Mouse (Mus musculus): ENCODE measurements at regions not wholly inside any gene's neighbourhood (a gene's known extent, or its start where the extent isn't known, plus 50 kb on each side); places are given as distances from the start of the nearest gene placed in this dataset.
A peak's percentile ranks its signal among the peaks of the same experiment; 100 is the strongest.

DNA sequence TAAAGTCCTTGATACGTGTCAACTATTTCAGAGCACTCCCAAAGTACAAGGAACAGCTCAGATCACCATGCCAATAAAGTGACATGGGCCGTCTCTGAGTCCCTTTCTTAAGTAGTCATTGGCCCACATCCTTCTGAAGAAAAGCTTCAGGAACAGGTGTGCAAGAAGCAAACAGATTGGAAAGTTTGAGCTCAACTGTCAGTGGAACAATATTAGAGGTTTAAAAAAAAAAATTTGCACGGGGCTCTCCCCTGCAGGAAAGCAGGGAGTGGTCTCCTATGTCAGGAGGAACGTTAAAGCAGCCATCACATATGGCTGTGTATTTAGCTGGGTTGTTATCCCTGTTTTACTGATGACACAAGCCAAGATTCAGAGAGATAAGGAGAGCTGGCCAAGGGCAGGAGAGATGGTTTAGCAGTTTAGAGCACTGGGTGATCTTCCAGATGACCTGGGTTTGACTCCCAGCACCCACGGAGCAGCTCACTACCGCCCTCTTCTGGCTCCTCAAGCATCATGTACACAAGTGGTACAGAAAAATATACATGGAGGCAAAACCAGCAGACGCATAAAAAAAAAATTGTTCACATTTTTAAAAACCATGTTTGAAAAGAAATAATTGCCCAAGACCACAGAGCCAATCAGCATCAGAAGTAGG is 318.3 kb upstream of the Clint1 start:
- DNase-seq (ENCODE audit: low spot score), result no peak

DNA sequence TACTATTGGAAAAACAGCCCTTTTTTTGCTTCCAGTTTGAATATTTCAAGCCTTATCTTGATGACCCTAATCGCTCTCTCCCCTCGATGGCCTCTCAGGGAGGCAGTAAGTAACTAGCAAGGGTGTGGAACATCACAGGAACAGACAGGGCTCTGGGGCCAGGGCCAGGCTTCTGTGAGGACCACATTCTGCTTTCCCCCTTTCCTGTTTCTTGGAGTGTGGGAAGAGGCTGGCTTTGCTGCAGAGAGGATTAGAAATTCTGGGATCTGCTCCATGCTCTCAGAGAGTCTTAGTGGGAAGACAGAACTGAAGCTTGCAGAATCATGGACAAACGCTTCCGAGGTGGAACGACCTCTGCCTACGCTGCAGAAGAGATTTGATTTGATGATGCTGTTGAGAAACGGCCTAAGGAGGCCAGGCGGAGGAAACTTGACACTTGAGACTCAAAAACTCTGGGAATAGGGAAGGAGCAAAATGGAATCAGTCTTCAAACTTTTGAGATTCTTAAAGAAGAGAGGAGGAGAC is 316.3 kb upstream of the Clint1 start:
- no peak for DNase-seq (ENCODE audit: low spot score)

DNA sequence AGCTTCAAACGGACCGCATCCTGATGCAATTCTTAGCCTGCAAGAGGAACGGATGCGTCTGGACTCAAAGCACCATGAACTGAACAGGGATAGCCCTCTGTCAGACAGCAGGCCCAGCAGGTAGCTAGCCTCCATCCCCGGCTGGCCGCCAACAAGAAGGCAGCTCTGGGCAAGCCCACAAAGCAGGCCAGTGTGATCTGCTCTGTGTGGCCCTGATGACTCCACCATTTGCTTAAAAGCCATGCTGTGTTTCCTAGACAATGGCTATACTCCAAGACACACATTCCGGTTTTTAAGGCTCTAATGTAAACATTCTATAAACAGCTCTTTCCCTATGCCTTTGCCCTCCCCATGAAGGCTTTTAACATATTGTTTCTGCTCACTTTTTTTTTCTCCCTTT is 313.8 kb upstream of the Clint1 start:
- no peak for DNase-seq (ENCODE audit: low spot score)

DNA sequence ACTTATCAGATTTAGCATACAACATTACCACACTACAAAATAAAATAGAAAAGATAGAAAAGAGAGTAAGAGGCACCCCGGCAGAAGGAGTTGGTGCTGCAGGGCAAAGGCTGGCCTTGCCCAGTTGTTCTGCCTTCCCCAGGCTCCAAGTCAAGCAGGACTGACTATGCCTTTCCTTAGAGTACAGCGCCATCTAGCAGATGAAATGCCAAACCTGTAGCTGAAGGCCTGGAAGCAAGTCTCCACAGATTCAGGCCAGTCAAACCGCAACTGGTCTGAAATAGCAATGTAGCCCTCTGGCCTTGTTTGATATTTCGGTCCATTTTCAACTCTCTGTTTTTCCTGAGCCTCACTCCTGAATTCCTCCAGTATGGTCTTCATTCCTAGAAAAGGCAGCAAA is 312.4 kb upstream of the Clint1 start:
- peak; percentile 63 for DNase-seq (ENCODE audit: low spot score)

DNA sequence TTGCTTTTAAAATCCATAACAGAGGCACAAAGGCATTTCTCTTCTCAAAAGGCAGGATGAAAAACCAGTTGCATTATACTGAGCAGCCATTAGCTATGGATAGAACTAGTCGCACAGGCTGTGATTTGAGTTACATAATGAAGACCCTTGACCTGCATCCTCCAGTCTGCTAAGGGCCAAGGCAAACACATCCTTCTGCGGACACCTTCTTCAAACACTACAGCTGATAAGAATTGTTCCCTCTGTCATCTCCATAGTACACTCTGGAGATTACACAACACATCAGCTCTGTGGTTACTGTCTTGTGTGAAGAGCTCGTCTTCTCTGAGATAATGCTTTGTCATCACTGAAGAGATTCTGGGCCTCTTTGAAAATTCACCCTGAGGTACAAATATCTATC is 307.3 kb upstream of the Clint1 start:
- no peak for DNase-seq (ENCODE audit: low spot score)

DNA sequence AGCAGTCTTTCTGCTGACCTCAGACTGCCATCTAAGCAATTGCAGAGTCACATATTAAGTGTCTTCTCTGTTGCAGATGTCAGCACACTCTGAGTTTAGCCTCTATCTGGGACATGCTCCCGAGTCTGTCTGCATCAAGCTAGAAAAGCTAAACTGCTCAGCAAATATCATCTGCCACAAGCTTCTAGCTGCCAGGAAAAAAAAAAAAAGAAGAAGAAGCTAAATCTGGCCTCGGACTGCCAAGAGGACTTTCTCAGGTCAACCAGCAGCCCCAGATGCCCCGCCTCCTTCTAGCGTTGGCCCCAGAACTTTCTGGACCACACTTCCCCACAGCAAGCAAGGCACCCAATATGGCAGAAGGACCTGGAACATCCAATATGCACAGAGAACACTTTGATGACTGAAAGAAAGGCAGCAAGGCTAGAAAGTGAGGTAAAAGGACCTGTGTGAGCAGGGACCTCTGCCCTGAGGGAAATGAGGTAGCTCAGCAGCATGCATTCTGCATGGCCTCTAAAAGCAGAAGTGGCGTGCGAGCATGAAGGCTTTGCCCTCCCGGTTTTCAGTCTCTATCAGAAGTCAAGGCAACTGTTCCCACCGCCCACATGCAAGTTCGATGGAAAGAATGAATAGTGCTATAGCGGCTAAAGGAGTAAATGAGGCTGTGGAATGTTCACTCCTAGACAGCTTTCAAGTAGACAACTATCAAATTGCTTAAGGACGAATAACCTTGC is 305.8 kb upstream of the Clint1 start:
- no peak for DNase-seq (ENCODE audit: low spot score)

DNA sequence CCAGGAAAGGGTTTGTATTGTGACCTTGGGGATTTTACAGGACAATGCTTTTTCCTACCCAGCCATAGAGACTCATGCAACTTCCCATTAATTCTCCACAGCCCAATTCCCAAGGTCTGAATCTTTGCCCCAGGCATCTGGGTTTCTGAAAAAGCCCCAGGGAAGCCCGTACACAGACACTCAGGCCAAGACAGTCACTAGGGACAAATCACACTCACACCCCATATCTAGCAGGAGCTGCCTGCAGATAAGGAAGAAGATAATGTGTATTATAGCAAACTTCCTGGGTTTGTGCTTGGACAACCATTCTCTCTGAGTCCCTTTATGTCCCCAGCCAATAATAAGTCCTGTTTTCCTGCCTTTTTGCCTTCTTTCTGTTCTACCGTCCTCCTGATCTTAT is 305.0 kb upstream of the Clint1 start:
- DNase-seq (ENCODE audit: low spot score), result no peak

DNA sequence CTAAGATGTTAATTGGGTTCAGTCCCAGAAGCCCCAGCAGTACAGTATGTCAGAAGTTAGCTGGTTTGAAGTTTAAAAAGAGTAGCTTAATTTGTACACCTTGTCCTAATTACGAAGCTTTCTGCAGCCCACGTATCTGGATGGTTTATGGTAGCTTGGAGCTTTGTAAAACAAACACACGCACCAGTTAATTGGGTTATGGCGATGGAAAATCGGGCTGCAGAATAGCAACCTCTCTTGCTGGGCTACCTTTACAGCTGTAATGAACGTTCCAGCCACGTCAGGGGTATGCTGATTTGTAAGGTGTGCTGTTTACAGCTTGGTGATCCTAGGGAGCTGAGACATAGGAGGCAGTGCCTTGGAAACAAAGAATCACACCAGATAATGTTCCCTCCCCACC is 301.5 kb upstream of the Clint1 start:
- DNase-seq (ENCODE audit: low spot score), result no peak

DNA sequence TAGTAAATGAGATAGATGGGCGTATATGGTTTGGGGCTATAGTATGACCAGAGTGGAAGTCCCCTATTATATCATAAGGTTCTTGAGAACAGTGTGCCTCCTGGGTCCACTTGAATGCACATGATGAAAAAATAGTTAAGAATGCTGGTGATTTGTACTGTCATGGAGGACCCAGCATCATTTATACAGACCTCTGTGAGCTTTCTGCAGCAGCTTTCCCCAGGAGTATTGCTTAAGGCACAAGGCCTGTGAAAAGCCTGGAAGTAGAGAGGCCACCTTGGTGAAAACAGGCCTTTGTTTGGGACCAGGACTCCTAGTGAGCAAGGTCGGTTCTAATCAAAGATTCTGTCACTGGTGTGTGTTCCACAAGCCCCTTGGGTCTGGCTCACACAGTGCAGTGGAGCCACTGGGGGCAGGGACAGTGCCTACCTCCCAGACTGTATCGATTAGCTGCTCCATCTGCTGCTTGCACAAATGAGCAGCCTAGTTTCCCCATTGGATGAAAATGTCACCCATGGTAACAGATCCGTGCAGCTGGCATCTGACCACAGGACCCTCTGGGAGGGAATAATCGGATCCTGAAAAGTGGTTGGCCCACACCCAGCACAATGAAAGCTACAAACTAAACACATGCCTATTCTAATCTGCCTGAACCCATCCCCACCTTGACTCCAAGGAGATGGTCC is 274.2 kb upstream of the Clint1 start:
- DNase-seq (ENCODE audit: low spot score), result no peak

DNA sequence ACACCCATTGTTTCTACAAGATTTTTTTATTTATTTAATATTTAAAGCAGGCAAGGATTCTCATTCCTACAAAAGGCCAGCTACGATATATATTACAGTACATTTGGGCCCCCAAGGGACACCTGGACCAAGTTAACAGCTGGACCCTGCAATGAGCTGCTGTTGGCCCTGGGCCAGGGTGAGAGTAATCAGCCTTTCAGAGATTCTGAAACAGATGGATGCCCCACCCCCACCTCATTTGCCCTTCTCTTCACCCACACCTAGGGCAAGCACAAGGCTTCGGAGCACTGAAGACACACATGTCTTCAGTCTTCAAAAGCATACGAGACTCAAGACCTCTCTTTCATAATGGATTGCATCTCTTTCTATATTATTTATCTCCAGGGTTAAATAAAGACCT is 259.5 kb upstream of the Clint1 start:
- DNase-seq (ENCODE audit: low spot score), result no peak

DNA sequence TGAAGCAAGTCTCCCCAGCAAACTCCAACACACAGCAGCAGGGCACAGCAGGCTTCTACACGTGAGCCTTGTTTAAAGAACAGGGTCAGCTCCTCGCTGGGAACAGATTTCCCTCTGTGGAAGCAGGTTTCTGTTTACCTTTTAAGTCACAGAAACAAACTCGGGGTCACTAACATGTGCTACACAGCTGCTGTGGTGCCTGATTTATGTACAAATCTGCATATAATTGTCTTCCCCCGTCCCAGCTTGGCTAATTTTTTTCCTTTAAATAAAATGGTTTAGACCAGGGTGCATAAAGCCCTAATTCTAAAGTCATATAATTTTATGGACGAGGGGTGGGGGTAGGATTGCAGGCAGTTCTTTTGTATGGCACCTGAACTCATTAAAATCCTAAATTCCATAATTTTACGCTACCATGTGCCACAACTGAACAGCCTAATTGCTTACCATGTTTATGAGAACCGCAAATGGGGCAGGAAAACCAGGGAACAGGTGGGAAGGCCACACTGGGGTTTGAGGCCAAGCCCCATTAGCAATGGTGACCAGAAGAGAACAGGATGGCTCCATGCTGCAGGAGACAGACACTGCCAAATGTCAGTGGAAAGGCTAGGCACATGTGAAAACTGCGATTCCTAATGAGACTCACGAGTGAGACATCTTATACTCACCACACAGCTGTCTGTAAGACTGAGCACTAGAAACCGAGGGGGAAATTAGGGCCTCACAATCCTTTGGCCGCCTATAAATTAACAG is 258.8 kb upstream of the Clint1 start:
- no peak for DNase-seq (ENCODE audit: low spot score)

DNA sequence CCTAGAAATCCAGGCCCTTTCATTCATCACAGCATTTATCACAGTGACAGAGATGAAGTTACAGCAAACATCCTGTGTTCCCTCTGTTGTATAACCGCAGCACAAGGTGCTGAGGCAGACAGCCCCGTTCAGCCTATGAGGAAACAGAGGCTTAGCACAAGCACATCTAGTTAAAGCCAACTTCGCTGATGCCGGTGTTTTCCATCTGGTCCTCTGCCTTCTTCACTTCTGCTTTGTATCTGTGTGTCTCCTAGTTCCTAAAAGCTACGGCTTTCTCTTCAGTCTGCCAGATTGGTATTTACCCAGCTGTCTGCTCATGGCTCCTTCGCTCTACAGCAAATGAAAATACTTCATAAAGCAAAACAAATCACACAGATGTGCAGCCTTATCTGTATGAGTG is 256.5 kb upstream of the Clint1 start:
- DNase-seq (ENCODE audit: low spot score), result no peak

DNA sequence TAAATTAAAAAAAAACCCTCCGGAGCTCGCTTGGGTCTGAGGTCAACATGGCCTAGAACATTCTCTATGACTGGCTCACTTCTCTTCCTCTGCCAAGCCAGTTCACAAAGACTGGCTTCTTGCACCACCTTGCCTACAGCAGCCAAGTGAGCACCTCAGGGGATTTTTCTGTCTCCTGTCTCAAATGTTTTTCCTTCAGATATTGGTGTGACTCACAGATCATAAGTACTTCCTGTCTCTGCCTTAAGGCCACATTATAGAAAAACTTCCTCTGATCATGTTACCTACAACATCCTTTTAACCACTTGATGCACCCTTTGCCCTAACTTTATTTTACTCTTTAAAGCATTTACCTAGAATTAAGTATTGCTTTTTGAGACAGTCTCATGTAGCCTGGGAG is 230.0 kb upstream of the Clint1 start:
- no peak for DNase-seq (ENCODE audit: low spot score)

DNA sequence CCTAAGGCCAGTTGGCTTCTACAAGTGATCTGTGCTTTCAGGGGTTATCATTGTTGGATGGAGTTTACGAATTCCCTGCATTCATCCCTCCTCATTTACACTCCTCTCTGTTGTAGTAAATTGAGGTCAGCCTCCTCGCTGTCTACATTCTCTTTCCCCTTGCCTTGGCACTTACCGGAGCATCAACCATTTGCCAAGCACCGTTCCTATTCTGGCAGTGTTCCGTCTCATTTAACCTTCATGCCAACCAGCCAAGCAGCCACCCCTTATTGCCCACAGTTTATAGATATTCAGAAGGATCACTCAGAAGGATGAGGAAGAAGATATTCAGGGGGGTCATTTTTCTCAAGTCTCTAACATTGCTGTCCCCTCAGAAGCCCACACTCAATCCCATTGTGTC is 229.2 kb upstream of the Clint1 start:
- no peak for DNase-seq (ENCODE audit: low spot score)

DNA sequence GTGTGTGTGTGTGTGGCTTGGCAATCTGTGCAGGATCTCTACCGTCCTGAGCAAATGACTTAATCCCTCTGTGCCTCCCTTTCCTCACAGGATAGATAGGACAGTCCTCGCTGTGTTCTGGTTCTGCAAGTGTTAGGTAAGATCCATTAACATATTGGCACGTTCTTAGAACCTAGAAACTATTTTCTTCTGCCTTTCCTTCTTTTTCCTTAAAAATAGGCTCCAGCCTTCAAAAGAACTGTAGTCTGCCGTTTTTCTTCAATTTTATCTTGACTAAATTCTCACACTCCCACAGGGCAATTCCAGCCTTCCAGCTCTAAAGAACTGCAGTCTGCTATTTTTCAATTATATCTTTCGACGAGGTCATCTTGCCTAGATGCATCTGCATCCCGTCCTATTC is 227.6 kb upstream of the Clint1 start:
- DNase-seq (ENCODE audit: low spot score), result no peak

DNA sequence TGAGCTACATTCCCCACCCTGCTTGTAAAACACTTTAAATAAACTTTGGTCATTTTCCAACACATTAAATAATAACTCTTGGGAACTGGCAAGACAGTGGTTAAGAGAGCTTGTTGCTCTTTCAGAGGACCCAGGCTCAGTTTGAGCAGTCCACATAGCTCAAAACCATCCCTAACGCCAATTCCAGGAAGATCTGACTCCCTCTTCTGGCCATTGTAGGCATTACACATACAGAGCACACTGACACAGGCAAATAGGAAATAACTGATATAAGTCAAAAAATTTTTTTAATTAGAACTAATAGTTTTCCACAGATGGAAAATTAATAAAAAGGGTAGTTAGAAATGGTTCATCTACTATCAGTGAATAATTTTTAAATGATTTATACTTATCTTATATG is 222.6 kb upstream of the Clint1 start:
- no peak for DNase-seq (ENCODE audit: low spot score)

DNA sequence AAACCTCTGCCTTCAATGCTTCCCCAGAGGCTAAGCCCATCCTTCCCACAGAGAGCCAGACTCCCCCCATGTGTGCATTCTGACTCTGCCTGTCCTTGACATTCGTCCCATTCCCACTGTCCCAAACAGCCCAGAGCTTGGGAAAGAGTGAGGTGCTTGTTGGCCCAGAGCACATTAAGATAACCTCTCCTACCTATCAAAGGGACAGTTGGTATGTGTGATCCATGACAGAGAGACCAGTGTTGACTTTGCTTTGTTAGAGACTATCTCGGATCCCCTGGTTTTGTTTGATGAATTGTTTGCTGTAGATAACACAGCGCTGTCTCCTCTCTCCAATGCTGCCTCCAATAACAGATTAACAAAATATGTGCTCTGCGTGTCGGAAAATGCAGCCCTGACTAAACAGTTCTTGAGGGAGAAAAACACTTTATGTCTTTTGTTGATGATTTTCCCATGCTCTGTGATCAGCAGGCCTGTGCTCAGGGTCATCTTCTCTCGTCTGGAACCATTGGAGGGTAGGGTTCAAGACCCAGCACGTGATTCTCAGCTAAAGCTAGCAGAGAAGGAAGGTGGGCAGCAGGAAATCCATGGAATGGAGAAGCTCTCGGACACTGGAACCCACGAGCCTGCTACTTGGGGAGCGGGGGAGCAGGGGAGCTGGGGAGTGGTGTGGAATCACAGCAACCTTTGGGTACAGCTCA is 217.2 kb upstream of the Clint1 start:
- DNase-seq (ENCODE audit: low spot score), result no peak

DNA sequence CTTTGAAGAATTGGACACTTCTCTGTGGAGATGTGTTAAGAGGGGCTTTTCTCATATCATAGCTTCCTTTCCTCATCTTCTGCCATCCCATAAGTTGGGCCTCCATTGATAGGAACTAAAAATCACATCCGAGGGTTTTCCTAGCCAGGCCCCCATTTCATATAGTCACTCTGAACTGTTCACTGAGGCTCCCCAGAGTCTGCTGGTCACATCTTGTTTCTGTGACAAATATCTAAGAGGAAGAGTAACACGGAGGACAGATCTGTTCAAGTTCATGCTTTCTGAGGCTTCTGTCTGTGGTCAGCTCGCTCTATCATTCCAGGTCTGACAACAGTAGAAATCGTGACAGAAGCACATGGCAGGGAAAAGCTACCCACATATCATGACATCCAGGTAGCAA is 216.0 kb upstream of the Clint1 start:
- DNase-seq (ENCODE audit: low spot score), result no peak

DNA sequence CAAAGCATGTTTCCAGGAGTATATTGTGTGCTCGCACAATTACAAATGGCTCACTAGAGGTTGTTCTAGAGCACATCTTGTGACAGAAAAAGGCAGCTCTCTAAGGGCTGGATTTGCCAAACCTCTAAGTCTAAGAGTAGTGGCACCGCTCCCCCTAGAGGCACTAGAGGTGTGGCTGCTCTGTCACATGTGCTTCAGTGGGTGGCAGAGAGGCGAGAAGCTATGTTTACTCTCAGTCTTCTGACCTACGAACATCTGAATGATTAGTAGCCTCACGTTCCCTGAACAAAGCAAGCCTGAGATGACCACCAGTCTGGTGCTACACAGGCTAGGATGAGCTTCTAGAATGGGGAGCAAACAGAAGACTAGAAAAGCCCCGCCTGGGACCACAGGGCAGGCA is 212.6 kb upstream of the Clint1 start:
- DNase-seq (ENCODE audit: low spot score), result no peak

DNA sequence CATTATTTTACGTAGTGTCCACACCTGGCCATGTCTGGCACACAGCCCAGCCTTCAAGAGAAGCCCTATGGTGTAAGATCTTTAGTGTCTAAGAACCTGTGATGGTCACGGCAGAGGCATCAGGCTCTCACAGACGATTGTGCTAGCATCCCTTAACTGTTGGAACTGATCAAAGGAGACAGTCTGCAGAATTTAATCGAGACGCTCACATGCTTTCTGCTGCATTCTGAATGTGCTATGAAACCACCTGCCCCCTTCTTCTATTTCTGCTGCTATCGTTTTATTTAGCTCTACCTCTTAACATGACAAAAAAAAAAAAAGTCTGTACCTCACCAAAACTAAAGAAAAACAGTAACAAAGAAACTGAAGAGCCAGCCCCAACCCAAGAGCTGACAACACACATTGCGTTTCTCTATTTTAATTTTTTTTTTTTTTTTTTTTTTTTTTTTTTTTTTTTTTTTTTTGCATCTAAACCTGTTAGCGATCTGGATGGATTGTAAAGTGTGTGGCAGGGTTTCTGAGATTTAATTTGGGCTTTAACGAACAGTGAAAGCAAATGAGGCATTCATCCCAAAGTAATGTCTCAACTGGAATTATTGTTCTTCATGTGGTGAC is 209.6 kb upstream of the Clint1 start:
- no peak for DNase-seq (ENCODE audit: low spot score)

DNA sequence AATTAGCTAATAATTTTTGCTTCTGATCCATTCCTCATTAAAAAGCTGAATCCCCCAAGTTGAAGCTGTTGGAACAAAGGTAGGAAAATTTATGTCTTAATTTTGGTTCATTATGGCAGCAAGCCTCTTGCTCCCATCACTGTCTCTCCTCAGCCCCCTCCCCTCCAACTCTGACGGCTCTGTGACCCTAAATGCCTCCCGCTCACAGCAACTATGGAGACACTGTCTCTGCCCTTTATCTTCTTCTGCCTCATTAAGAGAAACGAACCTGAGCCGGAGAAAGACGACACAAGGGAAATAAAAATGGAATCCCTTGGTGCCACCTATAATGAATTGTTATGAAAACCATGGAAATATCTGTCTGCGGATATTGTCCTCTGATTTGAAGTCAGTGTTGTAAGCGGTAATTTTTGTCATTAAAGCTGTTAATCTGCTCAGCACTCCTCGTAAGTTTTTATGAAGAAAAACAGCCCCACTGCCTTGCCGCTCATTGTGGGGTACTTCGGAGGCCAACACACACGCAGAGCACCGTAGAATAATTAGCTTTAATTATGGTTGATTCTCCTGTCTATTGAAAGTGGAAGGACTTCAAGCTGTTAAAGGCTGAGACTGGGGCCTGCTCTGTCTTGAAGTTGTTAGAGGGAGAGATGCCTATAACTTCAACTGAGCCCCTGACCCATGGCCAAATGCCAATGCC is 208.1 kb upstream of the Clint1 start:
- no peak for DNase-seq (ENCODE audit: low spot score)

All from layer of hippocampus, adult 9-10 months (tissue).